Mouse (Mus musculus): ENCODE results near the gene Sgcd. TPM values are rescaled to one million over a fixed set of nuclear protein-coding genes. Genes with fewer than 3 reads are reported as not detected.

The Sgcd gene
- total and polyA plus RNA-seq, 2 experiments from 2014 or later: 4.0 to 37.3 TPM

GRCm38 (mm10) chr11:47120874-47121273, 867.9 kb downstream of the Sgcd start:
- Histone ChIP-seq H3K9ac (replicated peaks; ENCODE audit: low read length) (no peak overlapping the region), H3K27me3 (ENCODE audit: insufficient read depth, low read length) (no peaks in the 10 kb centered on the region), H3K36me3 (ENCODE audit: insufficient read depth, low read length) (no peaks in the 10 kb centered on the region), H3K9me3 (ENCODE audit: low read length) (no peaks in the 10 kb centered on the region), H3K27ac (no peak overlapping the region), H3K4me1 (ENCODE audit: insufficient read depth, low read length) (no peaks in the 10 kb centered on the region), H3K4me2 (ENCODE audit: low read depth, low read length) (no peak overlapping the region), H3K4me3 (ENCODE audit: low read length) (no peak overlapping the region)
- DNase-seq (ENCODE audit: low spot score) (no peak), ATAC-seq (no peak)
- 83% methylated on average over 1 of the region's 1 CpGs for WGBS
- TF ChIP-seq CTCF (IDR thresholded peaks at IDR 0.05; ENCODE audit: low read depth): no peak

- Histone ChIP-seq H3K4me2 (ENCODE audit: low read depth, low read length) (no peak overlapping the region), H3K4me1 (ENCODE audit: insufficient read depth, low read length) (no peaks in the 10 kb centered on the region), H3K36me3 (ENCODE audit: insufficient read depth, low read length) (no peaks in the 10 kb centered on the region), H3K4me3 (ENCODE audit: low read length) (no peak overlapping the region), H3K9ac (replicated peaks; ENCODE audit: low read length) (no peak overlapping the region), H3K27me3 (ENCODE audit: insufficient read depth, low read length) (no peaks in the 10 kb centered on the region), H3K9me3 (ENCODE audit: low read length) (no peaks in the 10 kb centered on the region), H3K27ac (no peak overlapping the region)
- TF ChIP-seq CTCF (IDR thresholded peaks at IDR 0.05; ENCODE audit: low read depth): no peak
- ATAC-seq (no peak), DNase-seq (ENCODE audit: low spot score) (no peak)
- 20% methylated on average over 2 of the region's 2 CpGs for WGBS
These were observed 870.9 kb downstream of the Sgcd start for GRCm38 (mm10) chr11:47117896-47118295.

GRCm38 (mm10) chr11:47114366-47114765, 874.4 kb downstream of the Sgcd start:
- Histone ChIP-seq H3K9me3 (ENCODE audit: low read length) (no peaks in the 10 kb centered on the region), H3K27me3 (ENCODE audit: insufficient read depth, low read length) (no peaks in the 10 kb centered on the region), H3K4me2 (ENCODE audit: low read depth, low read length) (no peak overlapping the region), H3K4me3 (ENCODE audit: low read length) (no peak overlapping the region), H3K4me1 (ENCODE audit: insufficient read depth, low read length) (no peaks in the 10 kb centered on the region), H3K27ac (no peak overlapping the region), H3K36me3 (ENCODE audit: insufficient read depth, low read length) (no peaks in the 10 kb centered on the region), H3K9ac (replicated peaks; ENCODE audit: low read length) (no peak overlapping the region)
- no peak for TF ChIP-seq CTCF (IDR thresholded peaks at IDR 0.05; ENCODE audit: low read depth)
- WGBS: 85% methylated on average over 4 of the region's 4 CpGs
- DNase-seq (ENCODE audit: low spot score): no peak
- no peak for ATAC-seq

GRCm38 (mm10) chr11:47113081-47113480, 875.7 kb downstream of the Sgcd start:
- Histone ChIP-seq H3K27ac (no peak overlapping the region), H3K4me1 (ENCODE audit: insufficient read depth, low read length) (no peaks in the 10 kb centered on the region), H3K4me3 (ENCODE audit: low read length) (no peak overlapping the region), H3K9me3 (ENCODE audit: low read length) (no peaks in the 10 kb centered on the region), H3K36me3 (ENCODE audit: insufficient read depth, low read length) (no peaks in the 10 kb centered on the region), H3K27me3 (ENCODE audit: insufficient read depth, low read length) (no peaks in the 10 kb centered on the region), H3K9ac (replicated peaks; ENCODE audit: low read length) (no peak overlapping the region), H3K4me2 (ENCODE audit: low read depth, low read length) (no peak overlapping the region)
- no peak for DNase-seq (ENCODE audit: low spot score)
- ATAC-seq: no peak
- TF ChIP-seq CTCF (IDR thresholded peaks at IDR 0.05; ENCODE audit: low read depth): no peak
- WGBS: 61% methylated on average over 5 of the region's 5 CpGs

- Histone ChIP-seq H3K36me3 (ENCODE audit: insufficient read depth, low read length) (no peaks in the 10 kb centered on the region), H3K9me3 (ENCODE audit: low read length) (no peaks in the 10 kb centered on the region), H3K4me2 (ENCODE audit: low read depth, low read length) (no peak overlapping the region), H3K27ac (no peak overlapping the region), H3K27me3 (ENCODE audit: insufficient read depth, low read length) (no peaks in the 10 kb centered on the region), H3K4me3 (ENCODE audit: low read length) (no peak overlapping the region), H3K4me1 (ENCODE audit: insufficient read depth, low read length) (no peaks in the 10 kb centered on the region), H3K9ac (replicated peaks; ENCODE audit: low read length) (no peak overlapping the region)
- no peak for TF ChIP-seq CTCF (IDR thresholded peaks at IDR 0.05; ENCODE audit: low read depth)
- ATAC-seq (no peak), DNase-seq (ENCODE audit: low spot score) (no peak)
These were observed 878.5 kb downstream of the Sgcd start for GRCm38 (mm10) chr11:47110314-47110713.

GRCm38 (mm10) chr11:47107661-47108060, 881.1 kb downstream of the Sgcd start:
- Histone ChIP-seq H3K4me2 (ENCODE audit: low read depth, low read length) (no peak overlapping the region), H3K4me1 (ENCODE audit: insufficient read depth, low read length) (no peaks in the 10 kb centered on the region), H3K36me3 (ENCODE audit: insufficient read depth, low read length) (no peaks in the 10 kb centered on the region), H3K4me3 (ENCODE audit: low read length) (no peak overlapping the region), H3K27me3 (ENCODE audit: insufficient read depth, low read length) (no peaks in the 10 kb centered on the region), H3K9me3 (ENCODE audit: low read length) (no peaks in the 10 kb centered on the region), H3K27ac (no peak overlapping the region), H3K9ac (replicated peaks; ENCODE audit: low read length) (no peak overlapping the region)
- TF ChIP-seq CTCF (IDR thresholded peaks at IDR 0.05; ENCODE audit: low read depth): no peak
- 63% methylated on average over 2 of the region's 2 CpGs for WGBS
- ATAC-seq (no peak), DNase-seq (ENCODE audit: low spot score) (no peak)

- ATAC-seq: no peak
- 71% methylated on average over 5 of the region's 5 CpGs for WGBS
- no peaks in the 10 kb centered on the region for H3K36me3 ChIP-seq (ENCODE audit: insufficient read depth, low read length)
These were observed 895.4 kb downstream of the Sgcd start for GRCm38 (mm10) chr11:47093296-47093912.

More at GRCm38 (mm10) chr11:47093296-47093912, 895.4 kb downstream of the Sgcd start:
- no peak overlapping the region for H3K4me2 ChIP-seq (ENCODE audit: low read depth, low read length)
- no peak overlapping the region for H3K9ac ChIP-seq (replicated peaks; ENCODE audit: low read length)
- H3K4me1 ChIP-seq (ENCODE audit: insufficient read depth, low read length): no peaks in the 10 kb centered on the region
- no peak for TF ChIP-seq CTCF (IDR thresholded peaks at IDR 0.05; ENCODE audit: low read depth)
- no peak overlapping the region for H3K4me3 ChIP-seq (ENCODE audit: low read length)
- no peaks in the 10 kb centered on the region for H3K27me3 ChIP-seq (ENCODE audit: insufficient read depth, low read length)
- DNase-seq (ENCODE audit: low spot score): no peak
- no peaks in the 10 kb centered on the region for H3K9me3 ChIP-seq (ENCODE audit: low read length)
- H3K27ac ChIP-seq: no peak overlapping the region

Data from hindbrain, postnatal 0 days (tissue).